Mouse (Mus musculus) embryo, embryonic 10 days (tissue): ENCODE results near the gene Tnfrsf25.

Source experiments
- DNase-seq: peaks from one replicate; pipeline ENCODE4 v3.0.0-alpha.2; 2015; ENCODE audit warnings: low spot score

Gene Tnfrsf25

GRCm38 (mm10) chr4:152115921-152116612 lies at the start of gene Tnfrsf25:
Tnfrsf25 (plus strand) TSS chr4:152115934.
- DNase-seq = peak; percentile 41

- DNase-seq = no peak
These were observed 48.5 kb upstream of the Tnfrsf25 start for GRCm38 (mm10) chr4:152067280-152067679.

- DNase-seq = no peak
These were observed 47.5 kb upstream of the Tnfrsf25 start for GRCm38 (mm10) chr4:152068166-152068724.

GRCm38 (mm10) chr4:152069245-152069644 lies 46.5 kb upstream of the Tnfrsf25 start:
- DNase-seq = no peak

- DNase-seq = no peak
These were observed 45.0 kb upstream of the Tnfrsf25 start for GRCm38 (mm10) chr4:152070494-152071396.

GRCm38 (mm10) chr4:152072121-152072601 lies 43.6 kb upstream of the Tnfrsf25 start, which contains the start of gene Plekhg5:
Plekhg5 (plus strand) TSS chr4:152072498.
- no peak for DNase-seq

GRCm38 (mm10) chr4:152072655-152073054 lies 43.1 kb upstream of the Tnfrsf25 start:
- DNase-seq = no peak

GRCm38 (mm10) chr4:152073715-152074114 lies 42.0 kb upstream of the Tnfrsf25 start:
- no peak for DNase-seq

GRCm38 (mm10) chr4:152074548-152074947 lies 41.2 kb upstream of the Tnfrsf25 start:
- DNase-seq = no peak

- DNase-seq = no peak
These were observed 38.5 kb upstream of the Tnfrsf25 start for GRCm38 (mm10) chr4:152077191-152077590.

- DNase-seq = no peak
These were observed 37.6 kb upstream of the Tnfrsf25 start for GRCm38 (mm10) chr4:152078105-152078530.

- no peak for DNase-seq
These were observed 36.5 kb upstream of the Tnfrsf25 start for GRCm38 (mm10) chr4:152079261-152079660.

GRCm38 (mm10) chr4:152079931-152080330 lies 35.8 kb upstream of the Tnfrsf25 start:
- DNase-seq = no peak

- no peak for DNase-seq
These were observed 32.0 kb upstream of the Tnfrsf25 start for GRCm38 (mm10) chr4:152083611-152084220.

- DNase-seq = no peak
These were observed 31.1 kb upstream of the Tnfrsf25 start for GRCm38 (mm10) chr4:152084616-152085015.

- DNase-seq = peak; percentile 51
These were observed 29.1 kb upstream of the Tnfrsf25 start for GRCm38 (mm10) chr4:152086505-152087210.

GRCm38 (mm10) chr4:152087211-152088081 lies 28.3 kb upstream of the Tnfrsf25 start:
- DNase-seq = no peak

GRCm38 (mm10) chr4:152088133-152088532 lies 27.6 kb upstream of the Tnfrsf25 start:
- DNase-seq = no peak

GRCm38 (mm10) chr4:152088556-152089120 lies 27.1 kb upstream of the Tnfrsf25 start:
- no peak for DNase-seq

GRCm38 (mm10) chr4:152090191-152090590 lies 25.5 kb upstream of the Tnfrsf25 start:
- DNase-seq = no peak
